Mouse (Mus musculus): ENCODE measurements at regions not wholly inside any gene's neighbourhood (a gene's known extent, or its start where the extent isn't known, plus 50 kb on each side); places are given as distances from the start of the nearest gene placed in this dataset.

GRCm38 (mm10) chr13:32426199-32426598, 87.7 kb upstream of the Gmds start:
- TF ChIP-seq GATA1 (IDR thresholded peaks at IDR 0.05; ENCODE audit: borderline replicate concordance, low read length) (no peak), FLI1 (IDR thresholded peaks at IDR 0.05; ENCODE audit: low read length) (no peak)
